Comparison of ENCODE assay signal across 9 mouse cellular contexts in the genomic region with DNA sequence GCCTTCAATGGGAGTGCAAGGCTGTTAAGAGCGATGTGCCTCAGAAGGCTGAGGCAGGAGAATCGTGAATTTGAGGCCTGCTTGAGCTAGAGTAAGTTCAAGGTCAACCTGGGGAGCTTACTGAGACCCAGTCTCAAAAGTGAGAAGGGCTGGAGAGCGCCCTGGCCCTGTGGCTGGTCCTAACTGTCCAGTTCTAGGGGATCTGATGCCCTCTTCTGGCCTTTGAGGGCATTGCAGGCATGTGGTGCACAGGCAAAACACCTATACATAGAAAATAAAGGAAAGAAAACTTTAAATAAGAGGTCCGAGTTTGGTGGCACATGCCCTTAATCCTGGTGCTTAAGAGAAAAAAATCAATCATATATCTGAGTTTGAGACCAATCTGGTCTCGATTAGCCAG. TPM values are rescaled to one million over a fixed set of nuclear protein-coding genes. Genes with fewer than 3 reads are reported as not detected.
A peak's percentile ranks its signal among the peaks of the same experiment; 100 is the strongest.
DNase-seq lines count a peak whose midpoint lies in the region; ATAC-seq lines count a peak whose summit lies in the region.
"Had no signal": no experiment of that assay in that cellular context is flagged by ENCODE, and none has a peak within 500 bp of the region (broad histone marks: within the 10 kb centered on the region; RNA-seq: fewer than 3 reads in every experiment).

No protein-coding gene starts in this region.

- peak; percentile 82 for DNase-seq in Muller cell, postnatal 12 days (ENCODE audit: inconsistent ontology term)
- DNase-seq in cerebellum, adult 11-12 months, result peak; percentile 71
- DNase-seq in frontal cortex, postnatal 25 days (ENCODE audit: low spot score in 2 of 2), result peak; percentile 80 to 84
- peak; percentile 82 to 90 for DNase-seq in left cerebral cortex, adult 18-20 months (ENCODE audit: low spot score in 2 of 2)
- peak; percentile 83 for DNase-seq in midbrain, embryonic 10.5 days (ENCODE audit: low spot score)
- DNase-seq in skeletal muscle tissue, adult 2 months (ENCODE audit: low read depth, low spot score), result peak; percentile 72

- no peaks in the 10 kb centered on the region for H3K9me3 ChIP-seq in hindbrain, embryonic 15.5 days
- H3K9me3 ChIP-seq in midbrain, embryonic 10.5 days (replicated peaks), result no peaks in the 10 kb centered on the region
- H3K9me3 ChIP-seq: limb, embryonic 13.5 days had no signal

- no peak overlapping the region for H3K4me2 ChIP-seq in hindbrain, embryonic 15.5 days
- H3K4me2 ChIP-seq: limb, embryonic 13.5 days had no signal

- no peak overlapping the region for H3K4me3 ChIP-seq in hindbrain, embryonic 15.5 days
- H3K4me3 ChIP-seq in midbrain, embryonic 10.5 days, result no peak overlapping the region
- H3K4me3 ChIP-seq: limb, embryonic 13.5 days had no signal

- no peaks in the 10 kb centered on the region; the same call in 1 of the 2 replicates for H3K27me3 ChIP-seq in hindbrain, embryonic 15.5 days
- 0 out of 2 replicates have a peak, but pooled peaks cover 4% of the 10 kb centered on the region for H3K27me3 ChIP-seq in midbrain, embryonic 10.5 days (ENCODE audit: low read depth, poor library complexity, severe bottlenecking)
- H3K27me3 ChIP-seq: limb, embryonic 13.5 days had no signal

- no peak overlapping the region for H3K9ac ChIP-seq in hindbrain, embryonic 15.5 days
- H3K9ac ChIP-seq: limb, embryonic 13.5 days had no signal

- no peaks in the 10 kb centered on the region for H3K36me3 ChIP-seq in hindbrain, embryonic 15.5 days
- H3K36me3 ChIP-seq in midbrain, embryonic 10.5 days, result no peaks in the 10 kb centered on the region
- H3K36me3 ChIP-seq: limb, embryonic 13.5 days had no signal

- 32% methylated on average over 5 of the region's 5 CpGs for WGBS in hindbrain, embryonic 15.5 days
- WGBS in midbrain, embryonic 10.5 days, result 32% methylated on average over 5 of the region's 5 CpGs

- H3K4me1 ChIP-seq in hindbrain, embryonic 15.5 days (replicated peaks), result peaks cover 50% of the 10 kb centered on the region
- peaks cover 37% of the 10 kb centered on the region for H3K4me1 ChIP-seq in midbrain, embryonic 10.5 days
- H3K4me1 ChIP-seq: limb, embryonic 13.5 days had no signal

- H3K27ac ChIP-seq in hindbrain, embryonic 15.5 days (replicated peaks), result peak overlapping the region; percentile 62
- H3K27ac ChIP-seq in midbrain, embryonic 10.5 days (replicated peaks), result no peak overlapping the region
- H3K27ac ChIP-seq: limb, embryonic 13.5 days had no signal

- ATAC-seq in hindbrain, embryonic 15.5 days (ENCODE audit: low FRiP score, low read depth), result peak; percentile 23; the same call in 1 of the 2 replicates
- ATAC-seq in activated CD4-positive, CD25-positive, alpha-beta regulatory T cell, adult 4 months, result no peak

RNA-seq across cellular contexts. Expression of gene Hip1r, which starts 19.4 kb away (rescaled TPM):
- 33.9 and 34.2 TPM in 2 replicates for polyA plus RNA-seq in hindbrain, embryonic 15.5 days (2015; fragmentation: Nextera tagmentation; extraction: Ambion mirVana)
- total RNA-seq in left cerebral cortex, adult 18-20 months (2021), result 10 to 100 TPM; 66.5 to 67.7 TPM
- 6.6 and 9.2 TPM in 2 replicates for polyA plus RNA-seq in midbrain, embryonic 10.5 days (2016; fragmentation: Nextera tagmentation; extraction: Ambion mirVana)
- polyA plus RNA-seq in activated CD4-positive, CD25-positive, alpha-beta regulatory T cell, adult 4 months (2017; shearing (Covaris generic)), result 10 to 100 TPM in 1 of 2 experiments, 1 to 10 TPM in 1; 9.9 to 12.9 TPM

RNA-seq across cellular contexts. Expression of gene Vps37b, which starts 39.3 kb away (rescaled TPM):
- 75.5 and 82.4 TPM in 2 replicates for polyA plus RNA-seq in hindbrain, embryonic 15.5 days (2015; fragmentation: Nextera tagmentation; extraction: Ambion mirVana)
- total RNA-seq in left cerebral cortex, adult 18-20 months (2021), result 10 to 100 TPM; 43.2 to 50.5 TPM
- 58.1 and 69.2 TPM in 2 replicates for polyA plus RNA-seq in midbrain, embryonic 10.5 days (2016; fragmentation: Nextera tagmentation; extraction: Ambion mirVana)
- polyA plus RNA-seq in activated CD4-positive, CD25-positive, alpha-beta regulatory T cell, adult 4 months (2017; shearing (Covaris generic)), result 10 to 100 TPM; 17.6 to 22.8 TPM
